ENCODE assay signal across 17 mouse cellular contexts in genomic region chr7:96390034-96390670, GRCm38 (mm10).
A peak's percentile ranks its signal among the peaks of the same experiment; 100 is the strongest.
DNase-seq lines count a peak whose midpoint lies in the region; ATAC-seq and TF ChIP-seq lines count a peak whose summit lies in the region.
"Had no signal": no experiment of that assay in that cellular context is flagged by ENCODE, and none has a peak within 500 bp of the region (broad histone marks: within the 10 kb centered on the region; RNA-seq: fewer than 3 reads in every experiment).

No protein-coding gene starts in this region.

- H3K9me3 ChIP-seq in forebrain, embryonic 11.5 days (ENCODE audit: control insufficient read depth, low read length) = no peaks in the 10 kb centered on the region
- no peaks in the 10 kb centered on the region for H3K9me3 ChIP-seq in forebrain, embryonic 10.5 days
- no peaks in the 10 kb centered on the region for H3K9me3 ChIP-seq in midbrain, embryonic 15.5 days
- H3K9me3 ChIP-seq in midbrain, embryonic 11.5 days (ENCODE audit: control insufficient read depth, low read length) = no peaks in the 10 kb centered on the region
- no peaks in the 10 kb centered on the region for H3K9me3 ChIP-seq in hindbrain, embryonic 15.5 days
- H3K9me3 ChIP-seq in intestine, postnatal 0 days (ENCODE audit: control insufficient read depth) = no peaks in the 10 kb centered on the region
- H3K9me3 ChIP-seq: heart, embryonic 13.5 days; limb, embryonic 13.5 days had no signal

- H3K4me3 ChIP-seq in forebrain, embryonic 11.5 days (ENCODE audit: low read depth, low read length) = no peak overlapping the region
- H3K4me3 ChIP-seq in forebrain, embryonic 10.5 days = no peak overlapping the region
- H3K4me3 ChIP-seq in midbrain, embryonic 15.5 days = no peak overlapping the region
- no peak overlapping the region for H3K4me3 ChIP-seq in midbrain, embryonic 11.5 days (ENCODE audit: low read depth, low read length)
- H3K4me3 ChIP-seq in hindbrain, embryonic 15.5 days = no peak overlapping the region
- H3K4me3 ChIP-seq in intestine, postnatal 0 days (ENCODE audit: low read depth, low read length) = no peak overlapping the region
- H3K4me3 ChIP-seq: heart, embryonic 13.5 days; limb, embryonic 13.5 days had no signal

- no peaks in the 10 kb centered on the region for H3K36me3 ChIP-seq in forebrain, embryonic 11.5 days (ENCODE audit: control insufficient read depth, insufficient read depth, low read length)
- H3K36me3 ChIP-seq in forebrain, embryonic 10.5 days (replicated peaks) = no peaks in the 10 kb centered on the region
- H3K36me3 ChIP-seq in midbrain, embryonic 15.5 days (replicated peaks) = no peaks in the 10 kb centered on the region
- no peaks in the 10 kb centered on the region for H3K36me3 ChIP-seq in midbrain, embryonic 11.5 days (ENCODE audit: control insufficient read depth, insufficient read depth, low read length)
- no peaks in the 10 kb centered on the region for H3K36me3 ChIP-seq in hindbrain, embryonic 15.5 days
- H3K36me3 ChIP-seq in intestine, postnatal 0 days (ENCODE audit: control insufficient read depth, insufficient read depth) = no peaks in the 10 kb centered on the region
- H3K36me3 ChIP-seq: heart, embryonic 13.5 days; limb, embryonic 13.5 days had no signal

- 65% methylated on average over 6 of the region's 6 CpGs for WGBS in forebrain, embryonic 11.5 days
- WGBS in forebrain, embryonic 10.5 days = 83% methylated on average over 6 of the region's 6 CpGs
- WGBS in midbrain, embryonic 15.5 days = 60% methylated on average over 6 of the region's 6 CpGs
- WGBS in midbrain, embryonic 11.5 days = 80% methylated on average over 6 of the region's 6 CpGs
- WGBS in hindbrain, embryonic 15.5 days = 38% methylated on average over 6 of the region's 6 CpGs
- 66% methylated on average over 6 of the region's 6 CpGs for WGBS in intestine, postnatal 0 days

- H3K9ac ChIP-seq in forebrain, embryonic 11.5 days (ENCODE audit: low read length) = no peak overlapping the region
- H3K9ac ChIP-seq in midbrain, embryonic 15.5 days = no peak overlapping the region
- no peak overlapping the region for H3K9ac ChIP-seq in midbrain, embryonic 11.5 days (ENCODE audit: low read length)
- H3K9ac ChIP-seq in hindbrain, embryonic 15.5 days = no peak overlapping the region
- H3K9ac ChIP-seq in intestine, postnatal 0 days (ENCODE audit: low read depth, low read length) = no peak overlapping the region
- H3K9ac ChIP-seq: heart, embryonic 13.5 days; limb, embryonic 13.5 days; liver, postnatal 0 days had no signal

- ATAC-seq in forebrain, embryonic 11.5 days (replicated peaks; ENCODE audit: low FRiP score) = 0 out of 2 replicates have a peak, but pooled peaks have one; percentile 28
- ATAC-seq in midbrain, embryonic 15.5 days (replicated peaks) = 0 out of 2 replicates have a peak, but pooled peaks have one; percentile 35
- ATAC-seq in midbrain, embryonic 11.5 days (ENCODE audit: low FRiP score) = no peak
- ATAC-seq in hindbrain, embryonic 15.5 days (ENCODE audit: low FRiP score, low read depth) = peak; percentile 57; the same call in 1 of the 2 replicates
- no peak for ATAC-seq in intestine, postnatal 0 days
- ATAC-seq: liver, postnatal 0 days; Patski had no signal

- H3K4me1 ChIP-seq in forebrain, embryonic 11.5 days (replicated peaks; ENCODE audit: control insufficient read depth, insufficient read depth, low read length) = peaks cover 7% of the 10 kb centered on the region; the same call in 1 of the 2 replicates
- H3K4me1 ChIP-seq in forebrain, embryonic 10.5 days = peaks cover 39% of the 10 kb centered on the region
- H3K4me1 ChIP-seq in midbrain, embryonic 15.5 days = peaks cover 7% of the 10 kb centered on the region; the same call in 1 of the 2 replicates
- H3K4me1 ChIP-seq in midbrain, embryonic 11.5 days (ENCODE audit: control insufficient read depth, insufficient read depth, low read length) = peaks cover 12% of the 10 kb centered on the region
- H3K4me1 ChIP-seq in hindbrain, embryonic 15.5 days (replicated peaks) = peaks cover 3% of the 10 kb centered on the region; the same call in 1 of the 2 replicates
- no peaks in the 10 kb centered on the region for H3K4me1 ChIP-seq in intestine, postnatal 0 days (replicated peaks; ENCODE audit: control insufficient read depth, insufficient read depth, low read length)
- H3K4me1 ChIP-seq: heart, embryonic 13.5 days had no signal

- DNase-seq in forebrain, embryonic 11.5 days (ENCODE audit: low spot score) = no peak
- DNase-seq in forebrain, embryonic 10.5 days (ENCODE audit: extremely low spot score, low spot score) = no peak
- DNase-seq in midbrain, embryonic 11.5 days (ENCODE audit: low spot score, missing footprints) = no peak
- DNase-seq in retina, postnatal 1 day = peak; percentile 96
- DNase-seq in gastrocnemius, postnatal 10 days = no peak
- DNase-seq: cerebellum, postnatal 25 days; gastrocnemius, postnatal 14 days; heart, postnatal 4 days; kidney, adult 8-10 months; liver, postnatal 0 days; lung, postnatal 4 days had no signal

- no peak for TF ChIP-seq CTCF in intestine, postnatal 0 days (IDR thresholded peaks at IDR 0.05; ENCODE audit: low read depth)

- H3K27me3 ChIP-seq in forebrain, embryonic 11.5 days (ENCODE audit: control insufficient read depth, insufficient read depth, low read length) = no peaks in the 10 kb centered on the region
- H3K27me3 ChIP-seq in forebrain, embryonic 10.5 days (ENCODE audit: poor library complexity, severe bottlenecking) = no peaks in the 10 kb centered on the region
- no peaks in the 10 kb centered on the region for H3K27me3 ChIP-seq in midbrain, embryonic 15.5 days (replicated peaks)
- no peaks in the 10 kb centered on the region for H3K27me3 ChIP-seq in midbrain, embryonic 11.5 days (ENCODE audit: control insufficient read depth, insufficient read depth, low read length)
- H3K27me3 ChIP-seq in hindbrain, embryonic 15.5 days = no peaks in the 10 kb centered on the region
- no peaks in the 10 kb centered on the region for H3K27me3 ChIP-seq in intestine, postnatal 0 days (replicated peaks; ENCODE audit: control insufficient read depth, insufficient read depth, low read length)
- H3K27me3 ChIP-seq: heart, embryonic 13.5 days; limb, embryonic 13.5 days; Patski had no signal

- H3K27ac ChIP-seq in forebrain, embryonic 11.5 days (ENCODE audit: low read depth, low read length) = no peak overlapping the region
- H3K27ac ChIP-seq in forebrain, embryonic 10.5 days = no peak overlapping the region
- no peak overlapping the region for H3K27ac ChIP-seq in midbrain, embryonic 15.5 days
- no peak overlapping the region for H3K27ac ChIP-seq in midbrain, embryonic 11.5 days (ENCODE audit: low read depth, low read length)
- H3K27ac ChIP-seq in hindbrain, embryonic 15.5 days (replicated peaks) = no peak overlapping the region
- H3K27ac ChIP-seq in intestine, postnatal 0 days (ENCODE audit: low read depth, low read length) = no peak overlapping the region
- H3K27ac ChIP-seq: heart, embryonic 13.5 days; limb, embryonic 13.5 days had no signal

- no peak overlapping the region for H3K4me2 ChIP-seq in forebrain, embryonic 11.5 days (ENCODE audit: low read depth, low read length, severe bottlenecking)
- no peak overlapping the region for H3K4me2 ChIP-seq in midbrain, embryonic 15.5 days
- H3K4me2 ChIP-seq in midbrain, embryonic 11.5 days = no peak overlapping the region
- H3K4me2 ChIP-seq in hindbrain, embryonic 15.5 days = no peak overlapping the region
- H3K4me2 ChIP-seq in intestine, postnatal 0 days (replicated peaks; ENCODE audit: low read depth) = no peak overlapping the region
- H3K4me2 ChIP-seq: heart, embryonic 13.5 days; limb, embryonic 13.5 days had no signal

Comparison
In these comparisons a context has a peak if more than half of its experiments do, and no peak if none do; other contexts are left out.
1. ATAC-seq: peak in forebrain, embryonic 11.5 days (single experiment), midbrain, embryonic 15.5 days (single experiment) and hindbrain, embryonic 15.5 days (single experiment); none in midbrain, embryonic 11.5 days (single experiment) and intestine, postnatal 0 days (single experiment).